In genomic region chr11:33088181-33088580, GRCm38 (mm10) we compare ENCODE assay signal across 19 mouse cellular contexts. TPM values are rescaled to one million over a fixed set of nuclear protein-coding genes. Genes with fewer than 3 reads are reported as not detected.
"Had no signal": no experiment of that assay in that cellular context is flagged by ENCODE, and none has a peak within 500 bp of the region (broad histone marks: within the 10 kb centered on the region; RNA-seq: fewer than 3 reads in every experiment).

No protein-coding gene starts in this region.

- H3K4me3 ChIP-seq: lung, embryonic 15.5 days; megakaryocyte, embryonic 14.5 days; midbrain, embryonic 13.5 days; midbrain, embryonic 15.5 days; neural tube, embryonic 13.5 days; neural tube, embryonic 15.5 days; stomach, embryonic 15.5 days had no signal

- DNase-seq: liver, postnatal 0 days; lung, adult 2 months; lung, postnatal 14 days; lung, postnatal 36 days; retina, postnatal 1 day; right cerebral cortex, adult 18-20 months; thymus, adult 18-20 months; thymus, postnatal 14 days; thymus, postnatal 36 days had no signal

- H3K27me3 ChIP-seq: lung, embryonic 15.5 days; midbrain, embryonic 13.5 days; midbrain, embryonic 15.5 days; neural tube, embryonic 13.5 days; neural tube, embryonic 15.5 days; stomach, embryonic 15.5 days had no signal

- H3K4me2 ChIP-seq: lung, embryonic 15.5 days; midbrain, embryonic 11.5 days; midbrain, embryonic 13.5 days; midbrain, embryonic 15.5 days; neural tube, embryonic 13.5 days; neural tube, embryonic 15.5 days; stomach, embryonic 15.5 days had no signal

- H3K9me3 ChIP-seq: lung, embryonic 15.5 days; megakaryocyte, embryonic 14.5 days; midbrain, embryonic 13.5 days; midbrain, embryonic 15.5 days; neural tube, embryonic 13.5 days; neural tube, embryonic 15.5 days; stomach, embryonic 15.5 days had no signal

- H3K9ac ChIP-seq: liver, postnatal 0 days; lung, embryonic 15.5 days; midbrain, embryonic 13.5 days; midbrain, embryonic 15.5 days; neural tube, embryonic 13.5 days; neural tube, embryonic 15.5 days; stomach, embryonic 15.5 days had no signal

- H3K27ac ChIP-seq: lung, embryonic 15.5 days; macrophage; midbrain, embryonic 13.5 days; midbrain, embryonic 15.5 days; neural tube, embryonic 13.5 days; neural tube, embryonic 15.5 days; stomach, embryonic 15.5 days had no signal

- ATAC-seq: liver, postnatal 0 days; lung, postnatal 0 days; midbrain, embryonic 13.5 days; midbrain, embryonic 15.5 days had no signal

- H3K4me1 ChIP-seq: lung, embryonic 15.5 days; megakaryocyte, embryonic 14.5 days; midbrain, embryonic 13.5 days; midbrain, embryonic 15.5 days; neural tube, embryonic 13.5 days; neural tube, embryonic 15.5 days; stomach, embryonic 15.5 days had no signal

- H3K36me3 ChIP-seq: lung, embryonic 15.5 days; midbrain, embryonic 13.5 days; midbrain, embryonic 15.5 days; neural tube, embryonic 13.5 days; neural tube, embryonic 15.5 days; stomach, embryonic 15.5 days had no signal

RNA-seq across cellular contexts. Expression of gene Fgf18, which starts 59.0 kb away (rescaled TPM):
- polyA plus RNA-seq: macrophage had no signal
